Mouse (Mus musculus): ENCODE measurements at regions not wholly inside any gene's neighbourhood (a gene's known extent, or its start where the extent isn't known, plus 50 kb on each side); places are given as distances from the start of the nearest gene placed in this dataset.

DNA sequence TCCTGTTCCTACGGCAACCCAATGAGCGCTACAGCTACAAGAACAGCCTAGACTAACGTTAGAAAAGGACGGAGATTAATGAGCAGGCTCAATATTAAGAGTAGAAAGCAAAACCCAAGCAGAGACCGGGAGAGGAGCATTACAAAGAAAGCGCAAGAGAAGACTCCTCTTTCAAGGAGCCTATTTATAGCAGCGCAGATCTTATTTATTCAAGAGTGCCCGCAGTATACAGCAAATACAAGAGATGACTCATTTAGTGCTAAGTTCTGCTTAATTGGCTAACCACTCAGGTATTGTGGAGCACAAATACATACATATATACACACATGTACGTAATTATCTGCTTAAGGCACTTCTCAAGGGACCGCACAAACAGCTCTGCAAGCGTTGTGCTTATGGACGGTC, 377.2 kb downstream of the Gpd2 start:
- no peak for DNase-seq

DNA sequence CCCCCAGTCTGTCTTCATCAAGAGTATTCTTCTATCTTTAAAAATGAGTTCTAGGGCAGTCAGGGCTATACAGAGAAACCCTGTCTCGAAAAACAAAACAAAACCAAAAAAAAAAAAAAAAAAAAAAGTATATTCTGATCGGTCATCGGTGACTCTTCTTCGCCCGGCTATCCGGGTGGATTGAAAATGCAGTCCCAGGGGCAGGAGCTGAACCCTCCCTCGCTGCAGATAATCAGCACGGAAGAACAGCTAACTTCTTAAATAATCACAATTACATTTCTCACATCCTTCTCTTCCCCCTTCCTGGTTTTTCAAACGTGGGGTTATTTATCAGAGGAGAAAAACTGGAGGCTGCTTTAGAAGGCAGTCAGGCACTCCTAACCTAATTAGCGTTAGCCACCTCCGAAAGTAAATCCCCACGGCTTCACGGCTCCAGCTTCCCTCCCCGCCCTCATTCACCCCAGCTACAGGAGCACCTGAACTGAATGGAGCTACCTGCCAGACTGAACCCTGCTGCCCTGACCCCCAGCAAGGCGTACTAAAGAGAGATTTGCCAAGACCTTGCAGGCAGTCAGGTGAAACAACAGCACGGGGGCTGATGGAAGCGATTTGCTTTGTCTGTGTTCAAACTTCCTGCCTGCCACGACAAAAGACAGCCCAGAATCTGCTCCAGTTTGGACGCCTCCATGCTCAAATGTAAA, 379.2 kb downstream of the Gpd2 start:
- DNase-seq: no peak

DNA sequence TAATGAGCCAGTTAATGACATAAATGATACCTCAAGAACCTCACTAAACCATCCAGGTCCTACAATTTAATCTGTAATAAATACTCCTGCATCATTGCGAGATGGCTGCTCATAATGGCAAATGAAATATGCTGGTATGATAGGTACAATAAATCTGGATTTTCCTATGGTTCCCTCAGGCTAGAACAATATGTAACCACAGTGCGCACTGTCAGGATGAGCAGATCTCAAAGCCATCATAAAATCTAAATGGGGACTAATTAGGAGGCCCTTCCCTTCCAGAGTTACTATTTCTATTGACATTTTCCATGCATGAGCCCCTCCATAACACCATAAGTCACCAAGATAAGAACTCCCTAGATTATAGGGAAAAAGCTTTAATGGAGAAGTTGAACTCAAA, 379.8 kb downstream of the Gpd2 start:
- no peak for DNase-seq

DNA sequence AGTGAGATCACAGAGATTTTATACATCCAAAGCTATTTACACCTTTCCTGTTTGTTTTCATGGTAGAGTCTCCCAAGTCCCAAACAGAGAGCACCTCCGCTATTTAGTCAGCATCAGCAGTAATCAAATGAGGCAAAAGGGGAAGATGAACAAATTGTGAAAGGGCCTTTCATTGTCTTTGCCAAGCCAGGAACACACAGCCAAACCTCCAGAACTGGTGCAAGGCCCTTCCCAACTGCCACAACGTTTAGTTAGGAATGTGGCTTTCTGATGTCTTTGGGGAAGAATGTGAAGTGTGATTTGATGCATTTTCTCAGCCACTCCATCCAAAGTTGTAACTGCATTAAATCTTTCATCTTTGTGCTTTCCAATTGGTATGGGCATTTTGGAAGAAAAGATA, 353.6 kb upstream of the Galnt5 start:
- DNase-seq: no peak

DNA sequence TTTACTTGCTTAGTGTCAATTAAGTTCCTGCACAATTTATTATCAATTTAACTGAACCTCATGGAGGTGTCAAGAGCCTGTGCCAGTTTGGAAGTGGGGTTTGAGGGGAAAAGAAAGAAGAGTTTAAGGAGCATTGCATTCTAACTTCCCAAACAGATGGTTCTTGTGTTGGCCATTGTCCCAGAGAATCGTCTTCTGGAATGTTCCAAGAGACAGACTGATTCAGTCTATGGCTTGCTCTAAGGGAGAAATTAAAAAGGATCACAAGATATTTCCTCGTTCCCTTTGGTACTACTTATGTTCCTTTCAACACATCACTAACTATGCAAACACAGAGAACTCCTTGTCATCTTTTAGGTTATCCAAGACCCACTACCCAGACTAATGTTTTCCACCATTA, 353.1 kb upstream of the Galnt5 start:
- DNase-seq: no peak

DNA sequence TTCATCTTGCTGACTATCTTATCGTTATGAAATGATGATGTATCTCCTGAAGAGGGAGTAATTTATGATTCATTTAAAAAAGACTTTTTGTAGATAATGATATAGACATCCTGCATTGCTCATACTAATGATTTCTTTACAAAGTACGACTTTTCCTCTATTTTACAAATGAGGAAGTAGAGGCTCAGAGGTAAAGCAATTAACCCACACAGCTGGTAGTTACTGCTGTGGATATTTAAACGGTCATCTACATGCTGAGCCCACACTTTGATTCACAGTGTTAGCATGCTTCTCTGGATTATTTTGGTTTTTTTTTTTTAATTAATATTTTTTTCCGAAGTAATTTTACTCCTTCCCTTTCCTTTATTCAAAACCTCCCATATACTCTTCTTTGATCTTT, 348.7 kb upstream of the Galnt5 start:
- DNase-seq: no peak

DNA sequence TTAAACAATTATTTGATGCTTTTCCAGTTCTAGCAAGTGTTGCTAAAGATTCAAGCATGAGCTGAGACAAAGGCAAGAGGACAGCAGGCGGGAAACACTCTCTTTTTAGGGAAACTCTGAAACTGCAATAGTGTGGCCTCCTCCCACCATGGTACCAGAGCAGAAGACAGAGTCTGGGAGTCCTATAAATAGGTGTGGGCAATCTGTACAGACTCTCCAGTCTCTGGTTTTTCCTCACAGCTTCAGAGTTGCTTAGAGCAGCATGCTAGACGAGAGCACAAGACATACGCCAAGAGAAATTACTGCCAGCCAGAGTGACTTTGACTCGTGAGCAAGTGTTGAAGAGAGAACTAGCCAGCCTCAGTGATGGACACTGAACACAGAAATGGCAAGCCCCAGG, 340.3 kb upstream of the Galnt5 start:
- peak; percentile 4 for DNase-seq

DNA sequence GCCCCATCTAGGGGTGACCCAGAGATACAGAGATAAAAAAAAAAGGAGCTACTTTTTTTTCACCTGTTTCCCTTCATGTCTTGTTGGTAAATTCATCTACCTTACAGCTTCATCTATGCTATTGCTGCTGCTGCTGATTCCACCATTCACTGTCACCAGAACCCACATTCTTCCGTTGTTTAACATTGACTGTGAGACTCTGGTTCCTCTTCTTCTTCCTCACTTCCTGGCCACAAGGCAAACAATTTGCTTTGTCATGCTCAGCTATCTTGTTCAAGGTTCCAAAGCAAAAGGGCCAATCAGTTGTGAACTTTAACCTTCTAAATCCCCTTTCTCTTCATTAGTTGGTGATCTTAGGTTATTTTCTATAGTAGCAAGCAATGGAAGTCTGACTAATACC, 335.8 kb upstream of the Galnt5 start:
- no peak for DNase-seq

DNA sequence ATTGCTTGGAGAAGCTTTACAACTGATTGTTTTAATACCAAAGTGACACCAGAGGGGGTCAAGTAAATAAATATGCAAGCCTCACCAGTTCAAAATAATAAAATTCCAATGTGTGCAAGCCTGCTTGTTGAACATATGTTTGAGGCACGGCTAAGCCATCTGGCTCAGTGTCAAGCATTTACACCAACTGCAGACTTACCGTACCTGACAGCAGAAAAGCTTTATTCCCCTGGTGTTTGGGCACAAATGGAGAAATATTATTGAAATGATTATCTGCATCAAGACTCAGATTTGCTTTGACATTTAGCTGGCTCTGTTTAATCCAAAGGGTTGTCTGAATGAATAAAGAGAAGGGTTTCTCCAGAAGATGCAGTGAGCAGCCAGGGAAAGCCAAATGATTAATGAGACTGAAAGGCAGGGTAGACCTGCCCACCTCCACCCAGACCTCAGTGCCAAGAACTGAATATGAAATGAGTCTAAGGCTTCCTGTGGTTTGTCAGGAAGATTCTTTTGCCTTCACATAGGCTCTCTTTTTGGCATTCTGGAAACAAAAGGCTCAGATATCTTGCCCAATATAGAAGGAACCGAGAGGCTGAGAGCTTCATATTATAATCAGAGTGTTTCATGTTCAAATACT, 325.6 kb upstream of the Galnt5 start:
- DNase-seq: no peak

DNA sequence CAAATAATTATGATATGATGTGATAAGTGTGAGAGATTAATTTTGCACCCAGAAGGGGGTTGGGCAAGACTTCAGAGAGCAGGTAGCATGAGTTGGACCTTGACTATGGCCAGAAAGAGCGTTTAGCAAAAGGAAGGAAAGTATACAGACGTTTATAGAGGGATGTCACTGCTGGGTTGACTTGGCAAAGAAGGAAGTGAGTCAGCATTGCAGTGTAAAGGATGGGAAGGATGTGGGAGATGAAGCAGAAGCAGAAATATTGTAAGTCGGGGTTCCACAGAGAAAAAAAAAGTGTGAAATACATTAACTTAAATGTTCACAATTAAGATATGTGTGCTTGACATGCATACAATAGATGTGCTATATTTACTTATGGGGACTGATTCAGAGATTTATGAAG, 307.8 kb upstream of the Galnt5 start:
- no peak for DNase-seq

DNA sequence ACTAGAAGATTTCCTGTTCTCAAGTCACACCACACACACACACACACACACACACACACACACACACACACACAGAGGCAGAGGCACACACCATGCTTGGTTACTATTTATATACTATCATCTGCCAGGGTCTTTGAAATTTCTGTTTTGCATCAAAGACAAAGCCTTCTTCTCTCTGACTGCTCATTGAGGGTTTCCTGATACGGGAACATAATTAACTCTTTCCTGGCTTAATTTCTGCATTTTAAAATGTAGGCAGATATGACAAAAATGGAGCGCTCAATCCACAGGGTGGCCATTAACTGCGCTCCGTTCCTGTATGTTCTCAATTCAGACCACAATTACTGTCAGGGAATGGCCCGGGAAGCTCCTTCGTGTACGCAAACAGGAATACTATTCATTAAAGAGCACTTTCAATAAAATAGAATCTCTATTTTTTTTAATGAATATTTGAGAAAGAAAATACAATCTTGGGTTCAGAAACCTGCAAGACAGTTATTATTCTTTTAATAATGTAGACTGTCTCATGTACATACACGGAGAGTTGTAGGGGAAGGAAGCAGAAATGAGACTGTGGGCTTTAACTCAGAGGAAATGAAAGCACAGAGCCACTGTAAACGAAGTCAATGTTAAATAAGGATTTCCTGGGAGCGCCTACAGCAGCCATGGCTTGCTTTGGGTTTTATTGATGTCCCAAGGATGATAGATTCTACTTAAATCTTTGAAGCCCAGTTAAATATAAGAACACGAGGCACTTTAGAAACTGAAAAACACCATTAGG, 300.5 kb upstream of the Galnt5 start:
- DNase-seq: no peak

DNA sequence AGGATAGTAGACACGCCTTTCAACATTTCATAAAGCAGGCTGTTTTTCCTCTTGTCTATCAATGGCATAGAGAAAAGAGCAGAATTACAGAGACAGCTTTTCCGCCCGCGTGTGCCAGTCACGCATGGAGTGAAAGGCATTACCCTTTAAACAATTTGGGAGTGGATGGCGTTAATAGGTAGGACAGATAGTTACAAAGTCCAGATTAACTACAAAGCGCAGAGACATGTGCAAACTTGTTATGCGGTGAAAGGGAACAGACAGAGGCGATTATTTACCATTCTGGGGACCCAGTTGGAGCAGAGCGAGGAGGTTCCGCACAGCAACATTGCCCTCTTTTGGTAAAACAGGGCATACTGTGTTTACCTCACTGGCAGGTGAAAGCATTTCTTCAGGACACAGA, 299.0 kb upstream of the Galnt5 start:
- peak; percentile 14 for DNase-seq

DNA sequence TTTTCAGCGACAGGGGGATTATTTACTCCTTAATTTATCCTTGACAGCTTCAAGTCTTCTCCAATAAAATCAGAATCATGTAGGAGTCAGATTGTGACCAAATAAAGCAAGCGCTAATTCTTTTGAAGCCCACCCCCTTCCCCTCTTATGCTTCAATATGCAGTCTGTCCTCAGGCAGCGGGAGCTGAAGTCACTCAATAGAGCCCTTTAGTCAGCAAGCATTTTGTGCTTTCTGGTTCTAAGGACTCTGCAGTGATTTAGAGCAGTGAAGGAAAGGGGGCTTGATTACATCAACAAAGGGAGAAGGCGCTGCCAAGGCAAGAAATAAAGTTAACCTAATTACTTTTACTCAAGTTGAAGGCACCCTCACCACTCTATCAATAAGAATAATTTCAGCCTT, 298.5 kb upstream of the Galnt5 start:
- DNase-seq: no peak

DNA sequence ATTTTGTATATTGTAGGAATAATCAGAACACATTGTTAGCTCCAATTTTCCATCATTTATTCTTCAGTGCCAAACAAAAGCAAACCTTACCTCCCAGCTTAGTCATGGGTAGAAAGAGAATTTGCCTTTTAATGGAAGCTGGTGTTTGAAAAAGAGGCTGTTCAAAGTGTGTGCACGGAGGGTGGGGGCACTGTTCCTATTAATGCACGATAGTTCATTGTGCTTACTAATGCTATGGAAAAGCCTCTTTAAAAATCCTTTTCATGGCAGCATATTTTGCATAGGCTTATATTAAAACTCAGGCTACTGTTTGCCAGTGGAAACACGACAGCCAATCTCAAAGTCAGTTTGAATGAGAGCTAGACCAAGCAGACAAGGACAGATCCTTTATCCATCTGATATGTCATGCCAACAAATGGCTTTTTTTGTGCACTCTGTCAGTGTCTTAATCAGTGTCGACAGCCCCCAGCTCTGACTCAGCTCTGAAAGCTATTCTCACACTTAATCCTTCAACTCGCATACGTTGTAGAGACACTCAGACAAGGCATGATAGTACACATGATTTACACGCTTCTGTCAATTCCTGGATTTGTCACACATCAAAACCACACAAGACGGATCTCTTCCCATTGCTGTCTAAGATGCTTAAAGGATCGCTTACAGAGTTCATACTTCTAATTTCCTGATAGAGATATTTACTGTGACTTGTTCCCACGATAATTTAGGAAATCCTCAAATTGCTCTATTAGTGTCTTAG, 280.8 kb upstream of the Galnt5 start:
- DNase-seq: no peak

Data from right cerebral cortex, adult 18-20 months (tissue).